Mouse (Mus musculus) C2C12 (cell line): ENCODE results near the gene Upf2. TPM values are rescaled to one million over a fixed set of nuclear protein-coding genes. Genes with fewer than 3 reads are reported as not detected.
"Not testable (repeated sequence)": the region's sequence is repeated elsewhere in the genome, so short reads cannot be mapped to it uniquely, and the experiment has no call there.

ENCODE experiments used
- H3K27me3 ChIP-seq: one replicate; pipeline ENCODE4 v1.6.1; 2011; ENCODE audit not compliant: control insufficient read depth, insufficient read depth, insufficient read length
- H3K36me3 ChIP-seq: one replicate; pipeline ENCODE4 v1.6.1; 2011; ENCODE audit not compliant: control insufficient read depth, insufficient read depth
- H3K4me3 ChIP-seq: one replicate; pipeline ENCODE4 v1.5.1; 2011; ENCODE audit warnings: mild to moderate bottlenecking, control low read depth; ENCODE audit not compliant: poor library complexity, insufficient read depth, severe bottlenecking
- H3K79me2 ChIP-seq: one replicate; pipeline ENCODE4 v1.6.1; 2011; ENCODE audit not compliant: control insufficient read depth, insufficient read depth
- H3K79me3 ChIP-seq: one replicate; pipeline ENCODE4 v1.6.1; 2011; ENCODE audit warnings: low read depth, control low read depth
- H3ac ChIP-seq: one replicate; pipeline ENCODE3; 2011; ENCODE audit warnings: low read depth; ENCODE audit not compliant: control insufficient read depth, insufficient read length
- CEBPB ChIP-seq: IDR thresholded peaks from one replicate; pipeline ENCODE4 v1.6.1; 2011; ENCODE audit warnings: low read depth, mild to moderate bottlenecking, control low read depth, moderate library complexity
- CTCF ChIP-seq: IDR thresholded peaks from one replicate; pipeline ENCODE4 v1.5.1; 2011; ENCODE audit not compliant: control insufficient read depth, insufficient read depth, insufficient read length
- FOSL1 ChIP-seq: IDR thresholded peaks from one replicate; pipeline ENCODE4 v1.8.0; 2011; ENCODE audit warnings: mild to moderate bottlenecking, low read length; ENCODE audit not compliant: poor library complexity, insufficient read depth, severe bottlenecking
- MAX ChIP-seq: IDR thresholded peaks from one replicate; pipeline ENCODE4 v1.6.1; 2011; ENCODE audit warnings: mild to moderate bottlenecking, control low read depth
- MYOD1 ChIP-seq: IDR thresholded peaks from one replicate; pipeline ENCODE4 v1.6.1; 2011; ENCODE audit warnings: low read depth; ENCODE audit not compliant: control insufficient read depth, insufficient read length
- MYOG ChIP-seq: IDR thresholded peaks from one replicate; pipeline ENCODE4 v1.6.1; 2011; ENCODE audit not compliant: control insufficient read depth, insufficient read length; ENCODE audit errors: extremely low read depth
- USF1 ChIP-seq: IDR thresholded peaks from one replicate; pipeline ENCODE4 v1.6.1; 2011; ENCODE audit warnings: low read depth, mild to moderate bottlenecking, control low read depth, moderate library complexity
- polyA plus RNA-seq: library from polyadenylated mRNA; unstranded; fragments of >200 nt; fragmentation: generic; extraction: Trizol; gene quantifications from one replicate; pipeline ENCODE4 v1.2.1, GENCODE M21; 2012; ENCODE audit warnings: missing spikeins

Upf2 gene
- polyA plus RNA-seq, 1 experiment: 5.1 TPM

DNA sequence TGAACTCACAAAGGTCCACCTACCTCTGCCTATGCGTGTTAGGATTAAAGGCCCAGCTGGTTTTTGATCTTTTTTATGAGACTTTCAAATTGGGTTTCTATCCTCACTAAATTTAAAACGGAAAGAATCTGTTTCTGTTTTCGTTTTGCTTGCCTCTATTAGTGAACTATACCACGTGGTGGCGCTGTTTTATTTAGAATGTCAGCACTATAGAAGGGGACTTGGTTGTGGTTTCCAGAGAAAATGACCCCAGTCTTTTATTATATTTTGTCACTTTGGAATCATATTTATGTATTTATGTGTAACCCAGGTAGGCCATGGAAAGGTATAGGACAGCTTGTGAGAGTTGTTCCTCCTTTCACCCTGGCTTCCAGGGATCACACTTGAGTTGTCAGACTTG lies 44.3 kb downstream of the Upf2 start:
- H3K4me3 ChIP-seq: no peak overlapping the region
- TF ChIP-seq CEBPB (no peak), FOSL1 (no peak), MAX (no peak), MYOG (no peak), CTCF (no peak), USF1 (no peak), MYOD1 (no peak)
- no peaks in the 10 kb centered on the region for H3K27me3 ChIP-seq
- H3K79me2 ChIP-seq: no peaks in the 10 kb centered on the region
- H3ac ChIP-seq: no peak overlapping the region
- peaks cover 24% of the 10 kb centered on the region for H3K36me3 ChIP-seq
- no peaks in the 10 kb centered on the region for H3K79me3 ChIP-seq

DNA sequence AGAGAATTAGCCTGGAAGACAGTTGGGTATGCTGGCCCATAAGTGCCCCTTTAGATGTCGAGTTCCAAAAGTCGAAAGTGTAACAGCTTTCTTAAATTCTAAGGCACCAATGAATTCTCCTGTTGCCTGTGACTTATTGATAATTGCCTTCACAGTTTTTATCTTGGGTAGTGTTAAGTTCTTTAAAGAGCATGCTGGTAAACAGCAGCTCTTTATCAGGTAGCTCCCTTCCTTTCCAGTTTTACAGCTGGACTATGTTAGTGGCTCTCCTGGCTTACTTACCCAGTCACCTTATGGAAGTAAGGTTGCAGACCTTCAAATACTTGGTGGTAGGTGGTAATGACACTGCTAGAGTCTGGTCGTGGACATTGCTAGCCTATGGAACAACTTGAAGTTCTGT lies 52.7 kb downstream of the Upf2 start:
- H3K79me2 ChIP-seq: no peaks in the 10 kb centered on the region
- peaks cover 22% of the 10 kb centered on the region for H3K36me3 ChIP-seq
- H3ac ChIP-seq: no peak overlapping the region
- TF ChIP-seq FOSL1 (no peak), MYOG (no peak), USF1 (no peak), CTCF (no peak), CEBPB (no peak), MYOD1 (no peak), MAX (no peak)
- no peak overlapping the region for H3K4me3 ChIP-seq
- H3K79me3 ChIP-seq: no peaks in the 10 kb centered on the region
- no peaks in the 10 kb centered on the region for H3K27me3 ChIP-seq

DNA sequence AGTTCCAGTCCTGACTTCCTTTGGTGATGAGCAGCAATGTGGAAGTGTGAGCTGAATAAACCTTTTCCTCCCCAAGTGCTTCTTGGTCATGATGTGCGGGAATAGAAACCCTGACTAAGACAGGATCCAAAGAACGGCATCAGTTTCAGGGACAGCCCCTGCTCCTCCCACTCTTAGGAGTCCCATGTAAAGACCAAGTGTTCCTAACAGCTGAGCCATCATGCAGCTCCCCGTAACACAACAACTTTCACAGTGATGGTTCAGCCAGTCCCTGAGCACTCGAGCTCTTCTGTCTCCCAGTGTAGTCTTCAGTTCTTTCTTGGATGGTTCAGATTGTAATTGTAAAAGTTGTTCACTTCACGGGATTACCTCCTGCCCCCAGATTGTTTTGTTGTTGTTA lies 63.3 kb downstream of the Upf2 start:
- Histone ChIP-seq H3K27me3 (no peaks in the 10 kb centered on the region), H3ac (no peak overlapping the region), H3K79me2 (no peaks in the 10 kb centered on the region), H3K4me3 (no peak overlapping the region), H3K36me3 (peaks cover 34% of the 10 kb centered on the region), H3K79me3 (peaks cover 2% of the 10 kb centered on the region)
- TF ChIP-seq CTCF: no peak
- TF ChIP-seq USF1: no peak
- TF ChIP-seq MYOD1: no peak
- TF ChIP-seq FOSL1: no peak
- no peak for TF ChIP-seq MAX
- no peak for TF ChIP-seq CEBPB
- TF ChIP-seq MYOG: no peak

DNA sequence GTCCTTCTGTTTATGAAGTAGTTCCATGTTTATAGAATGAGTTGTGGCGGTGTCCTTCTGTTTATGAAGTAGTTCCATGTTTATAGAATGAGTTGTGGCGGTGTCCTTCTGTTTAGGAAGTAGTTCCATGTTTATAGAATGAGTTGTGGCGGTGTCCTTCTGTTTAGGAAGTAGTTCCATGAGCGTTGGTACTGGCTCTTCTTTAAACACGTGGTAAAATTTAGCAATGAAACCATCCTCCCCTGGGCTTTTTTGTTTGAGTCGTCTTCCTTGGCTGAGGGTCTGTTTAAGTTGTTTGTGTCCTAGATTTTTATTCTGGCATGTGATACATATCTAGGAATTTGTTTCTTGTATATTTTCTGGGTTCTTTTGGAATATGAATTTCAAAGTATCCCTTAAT lies 63.9 kb downstream of the Upf2 start:
- H3ac ChIP-seq, H3K79me3 ChIP-seq, H3K4me3 ChIP-seq, H3K27me3 ChIP-seq, H3K79me2 ChIP-seq: not testable (repeated sequence)
- H3K36me3 ChIP-seq: peaks cover 35% of the 10 kb centered on the region

DNA sequence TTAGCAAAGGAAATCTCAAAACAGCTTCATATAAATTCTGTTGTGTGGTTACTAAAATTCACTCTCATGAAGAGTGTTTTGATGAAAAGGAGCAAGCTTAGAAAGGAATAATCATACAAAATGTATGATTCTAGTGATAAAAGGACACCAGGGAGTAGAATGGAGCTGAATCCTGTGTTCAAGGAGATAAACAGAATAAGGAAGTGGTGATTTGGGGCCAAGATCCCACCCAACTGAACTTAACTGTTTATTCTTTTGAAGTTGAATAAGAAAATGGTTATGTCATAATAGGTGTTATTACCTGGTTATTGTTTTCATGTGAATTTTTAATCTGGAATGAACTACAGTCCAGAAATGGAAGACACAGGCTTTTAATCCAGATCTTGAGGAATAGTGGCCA lies 69.3 kb downstream of the Upf2 start:
- TF ChIP-seq CTCF (no peak), USF1 (no peak), CEBPB (no peak), FOSL1 (no peak), MAX (no peak), MYOD1 (no peak), MYOG (no peak)
- no peak overlapping the region for H3K4me3 ChIP-seq
- H3K36me3 ChIP-seq: peaks cover 44% of the 10 kb centered on the region
- no peaks in the 10 kb centered on the region for H3K79me3 ChIP-seq
- H3ac ChIP-seq: no peak overlapping the region
- H3K79me2 ChIP-seq: no peaks in the 10 kb centered on the region
- H3K27me3 ChIP-seq: no peaks in the 10 kb centered on the region

DNA sequence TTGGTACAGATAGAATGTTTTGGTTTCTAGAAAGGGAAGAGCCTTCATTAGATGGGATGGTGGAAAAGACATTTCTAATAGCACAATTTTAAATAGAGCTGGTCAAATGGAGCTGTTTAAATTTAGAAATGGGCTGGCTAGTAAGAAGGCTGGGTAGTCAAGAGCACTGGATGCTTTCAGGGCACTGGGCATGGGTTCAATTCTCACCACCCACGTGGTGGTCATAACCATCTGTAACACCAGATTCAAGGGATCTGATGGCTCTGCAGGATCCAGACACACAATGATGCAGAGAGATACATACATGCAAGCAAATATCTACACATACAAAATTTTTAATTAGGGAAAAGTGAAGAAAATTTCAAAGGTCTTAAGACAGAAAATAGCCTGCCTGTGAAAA lies 91.4 kb downstream of the Upf2 start:
- peaks cover 37% of the 10 kb centered on the region for H3K36me3 ChIP-seq
- H3K79me2 ChIP-seq: no peaks in the 10 kb centered on the region
- no peak overlapping the region for H3ac ChIP-seq

More for the DNA sequence above, 91.4 kb downstream of the Upf2 start:
- Histone ChIP-seq H3K27me3 (no peaks in the 10 kb centered on the region), H3K4me3 (no peak overlapping the region), H3K79me3 (no peaks in the 10 kb centered on the region)
- no peak for TF ChIP-seq CTCF
- TF ChIP-seq FOSL1: no peak
- no peak for TF ChIP-seq MAX
- no peak for TF ChIP-seq CEBPB
- TF ChIP-seq MYOG: no peak
- no peak for TF ChIP-seq MYOD1
- TF ChIP-seq USF1: no peak
